Mouse (Mus musculus) large intestine, adult 2 months (tissue): ENCODE data around the gene S100a6. TPM values are rescaled to one million over a fixed set of nuclear protein-coding genes. Genes with fewer than 3 reads are reported as not detected.
A peak's percentile ranks its signal among the peaks of the same experiment; 100 is the strongest.

Experiments used
- DNase-seq: peaks from one replicate; pipeline ENCODE4 v3.0.0-alpha.2; 2012; ENCODE audit warnings: low read depth, low spot score
- WGBS: fragments of 180-500 bp; shearing (Covaris S2); methylation state at CpG from one replicate; pipeline ENCODE4 v1.1.7; 2018; 5-methylcytosine and 5-hydroxymethylcytosine counted together
- polyA plus RNA-seq: library from polyadenylated mRNA; depleted of rRNA; stranded (reverse); fragments of >200 nt; gene quantifications from 2 replicates; pipeline ENCODE4 v1.2.3, GENCODE M21; 2012; rRNA removed

The S100a6 gene
- polyA plus RNA-seq, result 345 and 383 TPM in 2 replicates

DNA sequence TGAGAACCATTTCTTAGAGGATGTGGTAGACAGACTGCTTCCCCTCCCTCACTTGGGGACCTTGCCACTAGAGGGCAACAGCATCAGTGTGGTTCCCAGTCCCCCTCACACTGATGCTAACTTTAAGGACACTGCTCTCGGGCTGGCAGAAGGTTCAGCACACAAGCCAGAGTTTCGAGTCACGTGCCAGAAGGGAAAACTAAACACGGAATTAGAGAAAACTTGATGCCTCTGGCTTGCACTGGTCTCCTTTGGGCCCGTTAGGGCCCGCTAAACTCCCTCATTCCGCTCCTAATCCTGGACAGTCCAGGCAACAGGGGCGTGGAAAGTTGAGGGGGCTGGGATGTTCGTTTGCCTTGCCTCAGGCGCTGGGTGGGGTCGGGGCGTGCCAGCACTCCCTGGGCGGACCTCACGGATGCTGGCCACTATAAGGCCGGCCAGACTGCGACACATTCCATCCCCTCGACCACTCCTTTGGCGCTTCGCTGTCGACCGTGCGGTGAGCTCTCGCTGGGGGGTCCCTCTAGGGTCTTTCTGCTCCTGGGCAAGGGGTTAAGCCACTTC lies at the start of gene S100a6:
Gene S100a6, plus strand, starts transcription at position 155 of the 564 bp plus-strand sequence.
- 2% methylated on average over 23 of the region's 23 CpGs for WGBS
- no peak for DNase-seq

DNA sequence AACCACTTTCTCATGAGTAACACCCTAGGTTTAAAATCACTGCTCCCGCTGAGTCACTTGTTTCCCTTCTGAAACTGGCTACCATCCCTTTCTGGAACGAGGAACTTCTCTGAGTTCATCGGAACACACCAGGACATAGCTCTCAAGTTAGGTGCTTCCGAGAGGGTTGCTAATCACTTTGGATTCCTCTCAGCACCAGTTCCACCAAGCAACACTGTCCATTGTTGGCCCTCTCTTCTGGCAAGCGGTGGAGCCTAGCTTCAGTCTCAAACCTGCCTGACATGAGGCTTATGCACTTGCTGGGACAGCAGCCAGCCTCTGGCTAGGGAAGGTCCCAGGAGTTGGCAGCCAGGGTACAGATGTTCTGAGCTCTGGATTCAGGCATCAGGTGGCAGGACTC lies 38.0 kb upstream of the S100a6 start:
- 67% methylated on average over 5 of the region's 5 CpGs for WGBS
- DNase-seq, result no peak

DNA sequence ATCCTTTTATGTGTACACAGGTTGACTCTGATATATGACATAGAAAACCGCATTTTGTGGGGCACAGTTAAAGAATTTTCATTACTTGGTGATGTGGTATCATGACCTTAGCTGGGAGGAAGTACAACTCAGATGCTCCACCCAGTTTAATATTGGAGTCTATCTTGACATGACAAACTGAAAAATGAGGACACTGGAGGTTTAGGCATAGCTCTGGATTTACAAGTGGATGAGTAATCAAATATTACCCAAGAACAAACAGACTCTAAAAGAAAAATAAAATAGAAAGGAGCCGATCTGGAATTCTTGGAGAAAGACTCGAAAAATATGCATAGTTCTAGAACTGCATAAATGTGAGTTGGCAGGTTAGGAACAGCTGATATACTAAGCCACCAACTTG lies 37.4 kb upstream of the S100a6 start:
- WGBS, result 23% methylated on average over 3 of the region's 3 CpGs

DNA sequence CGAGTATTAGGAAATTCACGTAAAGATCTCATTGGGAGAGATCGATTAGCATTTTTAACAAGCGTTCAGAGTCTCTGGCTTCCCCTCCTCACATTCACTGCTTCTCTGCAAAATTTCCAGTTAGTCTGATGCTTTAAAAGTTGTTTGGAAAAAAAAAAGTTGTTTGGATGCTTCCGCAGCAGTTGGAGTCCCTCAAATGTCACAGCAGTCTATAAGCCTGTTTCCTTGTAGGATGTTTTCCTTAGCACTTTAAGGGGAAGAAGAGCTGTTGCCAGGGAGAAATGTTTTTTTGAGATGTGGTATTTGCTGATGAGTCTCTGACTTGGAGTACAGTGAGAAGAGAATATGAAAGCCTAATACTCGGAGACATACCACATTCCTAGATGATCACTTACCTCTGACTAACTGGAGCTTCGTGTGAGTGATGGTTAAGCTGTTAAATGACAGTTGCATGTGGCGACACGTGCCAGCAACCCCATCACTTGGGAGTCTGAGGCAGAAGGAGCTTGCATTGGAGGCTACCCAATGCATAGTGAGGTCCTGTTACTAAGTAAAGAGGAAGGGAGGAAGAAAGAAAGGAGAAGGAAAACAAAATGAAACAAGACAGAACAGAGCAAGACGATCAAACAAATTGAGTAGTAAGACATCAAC lies 36.2 kb upstream of the S100a6 start:
- 74% methylated on average over 10 of the region's 10 CpGs for WGBS
- no peak for DNase-seq

More for the DNA sequence above, 37.4 kb upstream of the S100a6 start:
- no peak for DNase-seq

DNA sequence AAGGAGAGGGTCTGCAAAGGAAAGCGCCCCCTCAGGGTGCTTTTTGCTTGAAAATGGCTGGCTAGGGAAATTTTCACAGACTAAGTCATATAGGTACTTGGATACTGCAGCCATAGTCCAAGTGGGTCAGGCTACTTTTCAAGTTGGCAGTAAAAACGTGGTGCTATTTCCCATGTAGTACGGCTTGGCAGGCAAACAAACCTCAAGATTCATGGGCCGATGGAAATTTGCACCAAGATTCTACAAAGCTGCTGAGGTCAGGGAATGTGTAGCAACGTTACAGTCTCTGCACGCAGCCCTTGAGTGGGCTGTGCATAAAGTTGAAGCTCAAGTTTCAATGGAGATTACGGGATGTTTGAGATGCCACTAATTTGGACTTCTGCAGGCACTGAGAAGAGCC lies 33.2 kb upstream of the S100a6 start:
- 68% methylated on average over 7 of the region's 7 CpGs for WGBS
- no peak for DNase-seq

DNA sequence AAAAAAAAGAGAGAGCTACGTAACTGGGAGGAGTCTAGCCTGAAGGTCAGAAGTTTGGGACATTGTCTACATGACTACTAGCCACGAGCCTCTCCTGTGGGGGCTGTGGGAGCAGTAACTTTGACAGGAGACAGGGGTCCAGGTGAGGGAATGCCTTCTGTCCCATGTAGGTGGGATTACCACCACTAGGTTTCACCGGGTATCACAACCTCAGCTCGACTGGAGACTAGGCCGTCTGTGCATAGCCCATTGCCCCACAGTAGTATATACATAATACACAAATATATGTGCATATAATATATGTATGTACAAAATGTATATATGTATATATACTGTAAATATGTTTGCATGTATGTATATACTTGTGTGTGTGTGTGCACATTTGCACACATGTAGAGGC lies 31.5 kb upstream of the S100a6 start:
- WGBS, result 98% methylated on average over 5 of the region's 5 CpGs

DNA sequence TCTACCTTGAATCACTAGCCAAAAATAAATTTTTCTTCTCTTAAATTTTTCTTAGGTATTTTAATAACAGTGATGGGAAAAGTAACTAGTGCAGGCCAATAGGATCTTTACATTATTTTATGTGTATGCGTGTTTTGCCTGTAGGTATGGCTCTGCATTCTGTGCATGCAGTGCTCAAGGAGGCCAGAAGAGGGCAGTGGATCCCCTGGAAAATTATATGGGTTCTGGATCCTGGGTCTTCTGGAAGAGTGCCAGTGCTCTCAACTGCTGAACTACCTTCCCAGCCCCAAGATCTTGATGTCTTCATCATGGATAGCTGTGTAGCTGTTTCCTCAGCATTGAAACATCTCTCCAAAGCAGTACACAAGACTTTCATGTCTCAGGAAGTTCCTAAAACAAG lies 30.5 kb upstream of the S100a6 start:
- 97% methylated on average over 1 of the region's 1 CpGs for WGBS
- DNase-seq, result no peak

More for the DNA sequence above, 31.5 kb upstream of the S100a6 start:
- no peak for DNase-seq

DNA sequence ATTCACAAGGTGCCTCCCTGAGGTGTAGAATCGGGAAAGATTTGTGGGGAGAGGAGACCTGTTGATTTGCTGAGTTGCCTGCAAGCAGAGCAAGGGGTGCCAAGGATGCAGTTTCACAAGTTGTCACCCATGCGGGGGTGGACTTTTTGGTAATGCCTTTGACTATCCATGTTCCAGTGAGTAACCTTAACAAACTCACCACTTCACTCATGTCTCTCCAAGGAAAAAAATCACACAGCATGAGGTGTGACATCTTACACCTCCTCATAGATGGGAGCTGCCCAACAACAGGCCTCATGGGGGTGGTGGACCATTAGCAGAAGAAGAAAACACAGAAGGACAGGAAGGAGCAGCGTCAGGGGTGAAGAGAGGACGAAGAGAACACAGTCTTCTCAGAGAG lies 30.1 kb upstream of the S100a6 start:
- 92% methylated on average over 4 of the region's 4 CpGs for WGBS
- no peak for DNase-seq

DNA sequence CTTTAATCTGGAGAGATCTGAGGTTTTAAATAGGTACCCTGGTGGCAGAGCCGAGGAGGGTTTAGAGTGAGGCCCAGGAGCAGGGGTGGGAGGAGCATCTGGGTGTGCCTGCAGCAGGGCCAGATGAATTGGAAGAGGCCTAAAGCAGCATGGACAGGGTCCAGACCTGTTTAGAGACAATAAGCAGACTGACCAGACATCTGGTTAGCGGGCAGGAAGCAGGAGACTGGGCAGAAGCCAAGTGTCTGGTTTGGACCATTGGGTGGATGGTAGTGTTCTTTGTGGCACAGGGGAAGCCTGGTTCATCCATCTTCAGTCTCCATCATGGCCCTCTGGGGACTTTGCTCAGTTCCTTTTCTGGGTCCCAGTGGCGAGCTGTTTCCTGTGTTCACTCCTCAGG lies 28.8 kb upstream of the S100a6 start:
- WGBS, result 45% methylated on average over 3 of the region's 3 CpGs
- DNase-seq, result no peak

DNA sequence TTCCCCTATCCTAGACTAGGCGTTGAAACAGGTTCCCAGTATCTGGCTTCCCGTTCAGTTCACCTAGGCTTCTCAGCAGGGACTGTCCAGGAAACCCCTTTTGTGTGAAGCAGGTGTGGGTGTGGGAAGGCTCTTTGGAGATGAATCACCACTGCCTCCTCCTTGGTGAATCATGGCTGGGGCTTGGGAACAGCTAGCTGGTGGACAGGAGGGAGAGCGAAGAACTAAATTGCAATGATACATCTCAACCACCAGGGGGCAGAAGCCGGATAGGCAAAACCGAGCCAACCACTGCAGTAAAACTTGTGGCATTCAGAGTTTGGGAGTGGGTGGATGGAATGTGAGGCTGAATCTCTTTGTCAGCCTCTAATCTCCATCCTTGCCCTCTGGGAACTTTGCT lies 27.1 kb upstream of the S100a6 start:
- peak; percentile 72 for DNase-seq
- 12% methylated on average over 5 of the region's 5 CpGs for WGBS

DNA sequence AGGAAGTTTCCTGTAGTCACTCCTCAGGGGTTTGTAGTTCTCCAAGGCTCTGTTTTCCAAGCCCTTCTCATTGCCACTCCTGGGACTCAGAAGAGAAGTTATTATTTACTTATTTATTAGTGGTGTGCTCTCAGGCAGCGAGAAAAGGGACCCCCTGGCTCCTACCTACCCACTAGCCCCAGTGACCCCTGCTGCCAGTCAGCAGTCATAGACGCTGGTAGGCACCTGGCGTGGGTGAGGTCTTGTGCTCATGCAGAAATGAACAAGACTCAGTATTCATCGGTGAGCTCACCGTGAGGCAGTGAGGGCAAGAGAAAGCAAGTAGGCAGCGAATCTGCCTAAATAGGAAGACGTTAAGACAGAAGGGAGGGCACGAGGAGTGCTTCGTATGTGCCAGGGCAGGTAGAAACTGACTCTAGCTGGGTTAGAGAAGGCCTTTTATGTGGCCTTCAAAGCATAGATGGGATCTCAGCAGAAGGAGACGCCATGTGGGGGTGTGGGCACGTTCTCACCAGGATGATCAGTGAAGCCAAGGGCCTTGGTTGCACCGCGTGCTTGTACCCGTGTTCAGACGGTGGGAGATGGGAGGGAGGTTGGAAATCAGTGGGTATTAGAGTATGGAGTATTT lies 26.6 kb upstream of the S100a6 start:
- 55% methylated on average over 15 of the region's 15 CpGs for WGBS

DNA sequence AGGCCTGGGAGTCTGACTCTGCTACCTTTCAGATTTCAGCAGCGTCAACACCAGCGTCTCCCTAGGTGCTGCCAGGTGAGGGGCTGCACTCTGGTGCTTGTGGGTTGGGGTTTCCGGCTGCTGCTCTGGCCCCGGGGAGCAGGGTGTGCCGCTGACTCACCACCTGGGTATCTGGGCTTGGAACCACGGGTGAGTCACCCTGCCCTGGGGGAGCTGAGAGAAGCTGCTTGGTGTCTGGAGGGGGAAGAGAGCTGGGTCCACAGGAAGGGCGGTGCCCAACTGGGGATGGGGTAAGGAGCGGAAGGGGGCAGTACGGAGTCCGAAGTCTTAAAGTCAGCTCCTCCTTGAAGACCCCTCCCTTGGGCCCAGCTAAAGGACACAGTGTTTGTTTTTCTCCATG lies 25.8 kb upstream of the S100a6 start:
- 6% methylated on average over 10 of the region's 10 CpGs for WGBS
- no peak for DNase-seq

More for the DNA sequence above, 26.6 kb upstream of the S100a6 start:
- DNase-seq, result no peak

DNA sequence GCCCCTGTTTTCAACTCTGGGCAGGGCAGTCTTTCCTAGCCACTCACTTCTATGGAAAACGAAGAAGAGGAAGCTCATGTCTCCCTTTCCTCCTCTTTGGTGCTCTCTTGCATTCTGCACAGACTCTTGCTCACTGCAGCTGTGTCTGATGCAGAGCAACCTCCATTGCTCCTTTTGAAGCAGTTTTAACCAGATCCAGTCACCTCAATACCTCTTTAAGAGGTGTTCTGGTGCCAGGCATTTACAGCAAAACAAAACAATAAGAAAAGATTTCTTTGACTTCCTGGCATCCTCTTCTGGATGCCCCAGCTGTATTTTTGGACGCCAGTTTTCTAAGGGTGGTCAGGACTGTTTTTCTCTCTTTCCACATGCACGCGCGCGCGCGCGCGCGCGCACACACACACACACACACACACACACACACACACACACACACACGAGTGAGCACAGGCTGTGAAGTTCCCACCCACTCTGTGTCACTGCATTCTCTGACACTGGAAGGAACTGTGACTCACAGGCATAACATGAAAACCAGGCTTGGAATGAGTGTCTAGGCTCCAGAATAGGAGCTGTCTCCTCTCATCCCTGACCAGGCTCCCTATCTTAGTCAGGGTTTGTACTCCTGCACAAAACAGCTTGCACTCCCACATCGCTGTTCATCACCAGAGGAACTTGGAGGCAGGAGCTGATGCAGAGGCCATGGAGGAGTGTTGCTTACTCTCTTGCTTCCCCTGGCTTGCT lies 25.2 kb upstream of the S100a6 start:
- 61% methylated on average over 14 of the region's 14 CpGs for WGBS
- no peak for DNase-seq

DNA sequence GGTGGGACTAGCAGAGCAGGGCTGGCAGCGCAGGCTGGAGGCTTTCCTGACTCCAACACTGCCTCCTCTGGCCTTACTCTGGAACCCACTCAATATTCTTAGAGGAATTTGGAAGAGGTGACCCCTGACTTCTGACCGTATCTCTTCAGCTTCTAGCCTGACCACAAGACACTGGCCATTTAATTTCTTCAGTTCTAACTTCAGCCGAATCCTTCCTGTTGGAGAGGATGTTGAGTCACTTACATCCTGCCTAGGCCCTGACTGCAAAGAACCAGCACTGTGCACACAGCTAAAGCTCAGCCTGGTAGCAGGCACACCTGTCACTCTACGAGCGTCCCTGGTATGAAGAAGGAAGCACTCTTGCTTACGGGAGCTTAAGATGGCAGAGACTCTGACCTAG lies 23.3 kb upstream of the S100a6 start:
- WGBS, result 79% methylated on average over 6 of the region's 6 CpGs
- DNase-seq, result no peak

DNA sequence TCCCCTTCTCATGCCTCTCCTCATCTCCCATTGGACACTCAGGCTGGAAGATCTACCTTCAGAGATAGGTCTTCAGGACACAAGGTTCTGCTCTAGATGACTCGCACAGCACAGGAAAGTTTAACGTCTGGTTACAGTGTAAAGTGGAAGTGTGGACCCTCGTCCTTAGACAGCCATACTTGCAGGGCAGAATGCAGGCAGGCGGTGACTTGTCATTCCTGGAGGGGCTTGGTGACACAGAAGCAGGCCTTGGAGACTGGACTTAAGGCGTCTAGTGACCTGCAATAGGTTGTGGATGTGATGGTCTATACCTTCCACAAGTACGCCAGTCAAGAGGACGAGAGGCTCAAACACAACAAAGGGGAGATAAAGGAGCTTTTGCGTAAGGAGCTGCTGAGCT lies 22.7 kb upstream of the S100a6 start, which contains the start of gene S100a2:
Gene S100a2, plus strand, starts transcription at position 301 of the 400 bp plus-strand sequence.
- no peak for DNase-seq
- 95% methylated on average over 8 of the region's 8 CpGs for WGBS

DNA sequence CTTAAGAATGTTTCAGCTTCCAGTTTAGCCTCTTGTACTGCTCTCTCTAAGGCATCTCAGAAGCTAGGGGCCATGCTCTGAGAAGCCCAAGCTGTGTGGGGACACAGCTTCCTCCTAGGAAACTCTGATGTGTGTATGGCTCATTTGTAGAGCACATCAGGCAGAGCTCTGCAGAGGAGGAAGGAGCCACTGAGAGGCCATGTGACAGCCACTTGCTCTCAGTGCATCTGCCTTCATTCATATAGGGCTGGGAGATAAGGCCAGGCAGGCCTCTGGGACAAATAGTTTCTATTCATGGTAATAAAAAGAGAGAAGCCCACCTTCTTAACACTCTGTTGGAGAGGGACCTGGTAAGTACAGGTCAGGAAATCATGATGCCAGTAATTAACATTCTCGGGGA lies 18.2 kb upstream of the S100a6 start:
- WGBS, result 91% methylated on average over 1 of the region's 1 CpGs
- DNase-seq, result no peak

DNA sequence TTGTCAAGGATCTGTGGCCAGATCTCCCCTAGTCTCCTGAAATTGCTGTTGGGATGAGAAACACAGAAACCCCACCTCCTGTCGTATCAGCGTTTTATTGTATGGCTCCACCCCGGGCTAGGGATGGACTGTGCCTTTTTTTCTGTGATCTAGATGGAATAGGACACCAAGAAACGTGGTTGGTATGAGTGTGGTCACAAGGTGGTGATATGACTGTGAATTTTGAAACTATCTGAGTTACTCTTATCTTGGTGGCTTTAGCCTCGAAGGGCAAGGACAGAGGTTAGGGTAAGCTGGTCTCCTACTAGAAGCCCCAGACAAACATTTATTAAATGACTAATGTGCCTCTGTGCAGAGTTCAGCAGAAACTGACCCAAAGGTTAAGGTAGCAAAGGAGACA lies 17.1 kb upstream of the S100a6 start:
- 38% methylated on average over 5 of the region's 5 CpGs for WGBS
- DNase-seq, result no peak

DNA sequence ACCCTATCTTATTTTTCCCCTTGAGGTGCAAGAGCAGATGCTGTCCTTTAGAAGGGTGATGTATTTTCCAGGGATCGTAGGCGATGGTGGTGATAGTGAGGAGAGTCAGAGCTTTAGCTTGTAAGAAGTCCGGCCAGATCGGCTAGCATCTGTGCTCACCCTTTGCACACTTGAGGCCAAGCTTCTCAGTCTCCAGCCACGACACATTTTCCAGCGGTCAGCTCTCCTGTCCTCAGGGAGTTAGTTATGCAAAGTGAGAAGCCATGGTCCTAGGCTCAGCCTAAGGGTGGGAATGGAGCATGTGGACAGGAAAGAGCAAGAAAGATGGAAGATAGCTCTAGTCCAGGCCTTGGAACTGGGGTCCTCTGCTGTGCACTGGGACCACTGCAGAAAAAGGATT lies 15.9 kb upstream of the S100a6 start:
- no peak for DNase-seq
- 95% methylated on average over 6 of the region's 6 CpGs for WGBS

DNA sequence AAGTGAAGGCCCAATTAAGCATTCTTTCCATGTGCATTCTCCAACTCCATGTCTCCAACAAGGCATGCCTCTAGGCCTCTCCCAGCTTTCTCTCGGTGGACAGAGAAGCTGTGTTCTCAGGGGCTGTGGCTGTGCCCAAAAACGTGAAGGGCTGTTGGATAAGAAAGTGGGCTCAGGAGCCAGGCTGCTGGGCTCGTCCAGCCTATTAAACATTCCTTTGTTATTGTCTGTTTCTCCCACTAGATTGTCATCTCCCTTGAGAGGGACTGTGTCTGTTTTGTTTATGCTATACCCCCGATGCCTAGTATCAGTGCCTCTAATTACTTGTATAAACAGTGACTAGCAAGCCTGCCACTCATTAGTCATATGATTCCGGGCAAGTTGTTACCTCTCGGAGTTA lies 14.9 kb upstream of the S100a6 start:
- WGBS, result 63% methylated on average over 6 of the region's 6 CpGs
- DNase-seq, result no peak

DNA sequence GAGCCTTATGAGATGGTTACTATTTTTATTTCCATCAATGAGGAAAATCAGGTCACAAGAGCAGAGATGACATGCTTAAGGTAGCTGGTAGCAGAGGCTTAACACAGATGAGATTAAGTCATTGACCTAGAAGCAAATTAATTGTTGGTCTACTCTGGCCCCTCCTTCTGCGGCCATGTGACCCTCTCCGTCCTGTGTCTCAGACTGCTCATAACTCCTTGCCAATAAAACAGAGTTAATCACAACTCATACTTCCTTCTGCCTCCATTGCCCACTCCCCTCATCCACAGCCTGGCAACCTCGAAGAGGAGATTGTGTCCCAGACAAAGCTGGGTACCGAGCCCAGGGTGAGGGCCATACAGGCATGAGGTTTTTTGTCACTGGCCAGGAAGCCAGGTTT lies 14.5 kb upstream of the S100a6 start:
- WGBS, result 76% methylated on average over 4 of the region's 4 CpGs
- DNase-seq, result no peak

DNA sequence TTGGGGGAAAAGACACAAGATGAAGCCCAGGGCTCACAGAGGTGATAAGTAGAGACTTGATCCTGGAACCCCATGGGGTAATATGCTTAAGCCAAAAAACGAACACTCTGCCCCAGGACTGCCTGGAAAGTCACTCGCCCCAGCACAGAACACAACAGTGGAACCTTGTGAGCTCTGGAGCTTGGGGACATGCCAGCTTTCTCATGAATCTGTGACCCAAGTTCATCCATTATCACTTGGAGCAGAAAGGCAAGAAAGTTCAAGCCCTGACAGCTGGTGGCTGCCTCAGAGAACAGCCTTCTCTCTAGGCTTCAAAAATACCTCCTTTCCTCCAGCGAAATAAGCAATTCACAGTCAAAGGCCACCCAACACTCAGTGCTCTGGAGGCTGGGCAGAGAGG lies 13.3 kb upstream of the S100a6 start:
- WGBS, result 64% methylated on average over 3 of the region's 3 CpGs
- DNase-seq, result no peak
